Mouse (Mus musculus): ENCODE results near the gene Serpinf1.

Serpinf1 gene

GRCm38 (mm10) chr11:75455041-75455736 lies 32.7 kb upstream of the Serpinf1 start:
- DNase-seq (ENCODE audit: low spot score) = no peak

- peak; percentile 79 for DNase-seq (ENCODE audit: low spot score)
These were observed 31.8 kb upstream of the Serpinf1 start, which contains the start of gene Wdr81 for GRCm38 (mm10) chr11:75453991-75454930. Gene Wdr81 (minus strand): TSS chr11:75454717.

DNA sequence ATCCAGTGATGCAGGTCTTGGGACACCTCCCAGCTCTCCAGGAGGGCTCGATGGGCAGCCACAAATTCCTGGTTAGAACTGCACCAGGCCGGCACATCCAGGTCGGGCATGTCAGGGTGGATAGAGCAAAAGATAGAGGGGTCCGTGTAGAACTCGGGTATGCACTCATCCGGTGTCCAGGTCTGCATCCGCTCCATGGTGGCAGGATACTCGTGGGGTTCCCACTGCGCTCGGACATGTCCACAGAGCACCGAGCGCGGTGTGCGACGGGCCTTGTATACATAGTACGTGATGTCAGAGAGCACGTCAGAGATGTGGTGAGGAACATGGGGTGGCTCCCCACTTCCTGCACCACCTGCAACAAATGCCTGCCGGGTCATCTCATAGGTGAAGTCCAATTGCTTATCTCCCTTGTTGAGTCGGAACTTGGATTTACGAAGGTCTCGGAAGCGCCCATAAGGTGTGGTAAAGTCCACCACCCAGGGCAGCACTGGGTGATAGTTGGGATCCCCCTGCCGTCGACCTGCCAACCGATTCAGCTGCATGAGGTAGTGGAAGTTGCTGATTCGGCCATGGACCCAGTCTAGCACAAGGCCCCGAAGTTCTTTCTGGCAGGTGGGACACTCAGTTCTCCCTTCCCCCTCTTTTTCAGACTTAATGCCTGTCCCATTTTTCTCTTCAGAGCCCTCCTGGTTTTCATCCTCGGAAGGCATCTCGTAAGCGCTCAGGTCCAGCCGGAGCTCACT lies 30.5 kb upstream of the Serpinf1 start:
- no peak for DNase-seq (ENCODE audit: low spot score)

DNA sequence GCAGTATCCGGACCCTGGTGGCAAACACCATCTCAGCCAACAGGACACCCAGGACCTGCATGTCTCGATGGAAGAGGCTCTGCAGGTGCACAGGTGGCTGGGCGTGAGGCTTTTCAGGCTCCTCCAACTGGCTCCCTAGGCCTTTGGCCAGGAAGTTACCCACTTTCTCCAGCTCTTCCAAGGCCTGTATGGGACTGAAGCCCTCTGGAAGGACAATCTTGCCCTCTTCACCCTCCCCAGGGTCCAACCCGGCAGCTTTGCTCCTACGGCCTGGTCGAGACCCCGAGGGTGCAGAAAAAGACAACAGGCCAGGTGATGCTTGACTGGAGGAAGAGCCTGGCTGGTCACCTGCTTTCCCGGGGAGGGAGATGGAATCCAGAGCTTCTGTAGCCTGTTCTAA lies 29.6 kb upstream of the Serpinf1 start:
- DNase-seq (ENCODE audit: low spot score) = no peak

GRCm38 (mm10) chr11:75450936-75451335 lies 28.4 kb upstream of the Serpinf1 start:
- DNase-seq (ENCODE audit: low spot score) = no peak

DNA sequence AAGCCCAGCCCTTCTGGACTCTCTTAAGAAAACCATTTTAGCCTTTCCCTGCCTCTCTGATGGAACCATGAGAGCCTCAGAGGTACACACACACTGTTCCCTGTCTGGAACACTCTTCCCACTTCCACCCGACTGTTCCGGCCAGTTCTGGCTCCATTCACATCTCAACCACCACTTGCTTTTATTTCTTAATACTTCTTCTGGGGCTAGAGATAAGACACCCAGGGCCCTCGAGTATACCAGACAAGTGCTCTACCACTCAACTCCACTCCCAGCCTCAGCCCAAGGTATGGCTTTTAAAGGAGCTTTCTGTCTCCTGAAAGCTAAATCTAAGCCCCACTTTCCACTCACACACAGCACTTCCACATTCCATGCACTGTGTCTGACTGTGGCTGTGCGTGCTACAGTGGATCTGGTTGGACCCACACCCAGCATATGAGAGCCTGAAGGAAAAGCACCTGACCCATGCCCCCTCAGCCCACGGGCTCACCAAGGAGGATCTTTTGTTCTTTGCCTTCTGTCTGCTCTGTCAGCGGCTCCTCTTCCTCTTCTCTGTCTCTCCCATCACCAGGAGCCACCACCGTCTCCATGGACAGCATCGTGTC lies 27.9 kb upstream of the Serpinf1 start:
- no peak for DNase-seq (ENCODE audit: low spot score)

DNA sequence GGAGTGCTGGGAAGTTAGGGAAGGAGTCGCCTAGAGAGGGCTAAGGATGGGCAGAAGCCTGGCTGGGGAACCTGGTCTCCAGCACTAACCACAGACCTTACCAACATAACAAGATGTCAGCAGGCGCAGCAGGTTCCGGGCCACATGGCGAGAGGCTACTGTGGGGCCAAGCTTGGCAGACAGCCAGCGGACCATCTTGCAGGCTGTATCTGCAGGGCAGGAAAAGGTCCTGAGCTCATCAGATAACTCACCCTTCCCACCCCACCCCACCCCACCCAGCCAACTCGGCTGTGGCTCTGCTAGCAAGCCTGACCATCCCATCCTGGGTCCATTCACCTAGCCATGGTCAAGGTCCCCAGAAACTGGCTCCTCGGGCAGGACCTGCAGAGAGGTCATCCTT lies 27.2 kb upstream of the Serpinf1 start:
- no peak for DNase-seq (ENCODE audit: low spot score)

- DNase-seq (ENCODE audit: low spot score) = no peak
These were observed 26.1 kb upstream of the Serpinf1 start for GRCm38 (mm10) chr11:75448575-75448974.

- DNase-seq (ENCODE audit: low spot score) = no peak
These were observed 21.2 kb upstream of the Serpinf1 start for GRCm38 (mm10) chr11:75443711-75444110.

DNA sequence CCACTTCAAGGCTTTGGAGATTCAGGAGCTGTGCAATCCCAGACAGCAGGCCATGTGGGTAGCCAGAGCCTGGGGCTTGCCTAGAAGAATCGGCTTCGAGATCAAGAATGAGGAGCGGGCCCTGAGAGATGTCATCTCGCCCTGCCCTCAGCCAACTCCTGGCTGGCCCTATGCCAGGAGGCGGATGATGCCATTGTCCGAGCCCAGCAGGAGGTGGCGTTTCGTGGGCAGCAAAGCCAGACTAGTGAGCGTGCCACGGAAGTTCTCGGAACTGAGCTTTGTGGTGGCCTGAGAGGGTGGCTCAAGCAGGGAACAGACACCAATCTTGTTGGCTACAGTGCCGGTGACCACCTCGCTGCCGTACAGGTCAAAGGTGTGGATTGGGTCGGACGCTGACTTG lies 19.1 kb upstream of the Serpinf1 start:
- no peak for DNase-seq (ENCODE audit: low spot score)

DNA sequence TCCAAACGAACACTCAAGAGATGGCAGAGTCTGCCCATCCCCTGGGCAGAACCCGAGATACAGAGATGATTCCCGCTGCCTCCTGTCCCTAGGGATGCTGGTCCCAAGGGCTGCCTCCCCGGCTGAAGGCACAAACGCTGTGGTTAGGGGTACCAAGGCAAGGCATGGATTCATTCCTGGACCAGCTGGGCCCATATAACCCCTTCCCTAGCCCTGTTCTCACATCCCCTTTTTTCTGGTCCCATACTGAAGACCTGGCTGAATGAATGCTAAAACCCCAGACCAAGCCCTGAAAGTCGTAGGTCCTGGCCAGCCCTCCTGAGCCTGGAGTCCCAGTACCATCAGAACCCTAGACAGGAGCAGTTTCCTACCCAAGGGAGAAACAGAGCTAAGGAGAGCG lies 18.5 kb upstream of the Serpinf1 start:
- no peak for DNase-seq (ENCODE audit: low spot score)

DNA sequence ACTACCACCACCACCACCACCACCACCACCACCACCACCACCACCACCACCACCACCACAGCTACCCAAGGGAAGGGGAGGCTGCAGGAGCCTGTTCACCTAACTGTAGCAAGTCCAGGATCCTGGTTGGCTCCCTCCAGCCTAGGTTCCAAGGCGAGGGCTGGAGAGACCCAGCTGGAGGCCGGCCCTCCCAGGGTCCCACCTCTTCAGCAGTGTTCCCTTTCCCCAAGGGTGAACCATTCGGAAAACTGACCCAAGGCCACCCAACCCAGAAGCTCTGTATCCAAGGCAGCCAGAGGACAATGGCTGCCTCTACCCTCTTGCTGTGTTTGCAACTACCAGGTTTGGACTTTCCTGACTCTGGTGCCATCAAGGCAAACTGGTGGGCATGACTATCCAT lies 17.4 kb upstream of the Serpinf1 start:
- DNase-seq (ENCODE audit: low spot score) = no peak

GRCm38 (mm10) chr11:75439363-75439762 lies 16.9 kb upstream of the Serpinf1 start, which contains the start of gene Serpinf2:
Gene Serpinf2 (minus strand): TSS chr11:75439591.
- no peak for DNase-seq (ENCODE audit: low spot score)

DNA sequence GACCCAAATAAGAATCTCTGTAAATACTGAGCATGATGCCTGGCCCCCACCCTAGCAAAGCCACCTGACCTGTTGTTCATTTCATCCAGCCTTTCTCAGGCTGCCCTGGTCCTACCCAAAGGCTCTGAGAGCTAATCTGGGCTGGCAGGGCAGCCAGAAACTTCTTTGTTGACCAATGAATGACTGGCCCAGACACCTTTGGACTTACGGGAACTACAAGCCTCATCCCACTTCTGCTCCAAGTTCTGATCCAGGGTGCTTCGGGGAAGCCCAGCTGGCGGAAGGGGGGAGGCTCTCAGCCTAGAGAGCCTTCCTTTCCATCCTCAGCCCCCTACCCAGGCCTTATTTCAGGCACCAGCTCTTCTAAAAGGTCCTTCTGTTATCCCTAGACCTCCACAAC lies 16.3 kb upstream of the Serpinf1 start:
- no peak for DNase-seq (ENCODE audit: low spot score)

GRCm38 (mm10) chr11:75438194-75438593 lies 15.7 kb upstream of the Serpinf1 start:
- DNase-seq (ENCODE audit: low spot score) = no peak

DNA sequence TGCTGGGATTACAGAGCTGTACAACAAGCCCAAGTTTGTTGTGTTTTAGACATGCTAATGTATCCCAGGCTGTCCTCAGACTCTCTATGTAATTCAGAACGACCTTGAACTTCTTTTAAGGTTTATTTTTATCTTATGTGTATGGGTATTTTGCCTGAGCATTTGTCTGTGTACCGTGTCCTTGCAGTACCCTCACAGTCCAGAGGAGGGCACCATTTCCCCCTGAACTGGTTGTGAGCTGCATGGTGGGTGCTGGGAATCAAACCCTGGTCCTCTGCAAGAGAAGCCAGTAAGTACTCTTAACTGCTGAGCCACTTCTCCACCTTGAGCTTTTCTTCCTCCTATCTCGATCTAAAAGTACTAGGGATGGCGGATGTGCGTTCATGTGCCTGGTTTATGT lies 11.6 kb upstream of the Serpinf1 start:
- DNase-seq (ENCODE audit: low spot score) = no peak

GRCm38 (mm10) chr11:75431307-75431706 lies 8.8 kb upstream of the Serpinf1 start:
- DNase-seq (ENCODE audit: low spot score) = peak; percentile 66

- no peak for DNase-seq (ENCODE audit: low spot score)
These were observed 6.7 kb upstream of the Serpinf1 start for GRCm38 (mm10) chr11:75429019-75429705.

- no peak for DNase-seq (ENCODE audit: low spot score)
These were observed 2.0 kb upstream of the Serpinf1 start for GRCm38 (mm10) chr11:75424459-75424858.

DNA sequence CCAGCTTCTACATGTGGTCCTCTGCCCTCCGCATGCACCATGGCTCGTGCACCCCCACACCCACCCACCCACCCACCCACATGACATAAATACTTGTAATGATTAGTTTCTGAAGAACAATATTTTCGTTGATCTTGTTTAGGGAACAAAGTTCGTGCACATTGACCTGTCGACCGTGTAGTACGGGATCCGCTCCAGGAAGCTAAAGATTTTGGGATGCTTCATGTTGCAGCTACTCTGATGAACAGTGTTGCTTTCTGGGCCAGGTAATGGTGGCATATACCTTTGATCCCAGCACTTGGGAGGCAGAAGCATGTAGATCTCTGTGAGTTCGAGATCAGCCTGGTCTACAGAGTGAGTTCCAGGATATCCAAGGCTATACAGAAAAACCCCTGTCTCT lies 1.5 kb upstream of the Serpinf1 start:
- DNase-seq (ENCODE audit: low spot score) = no peak

- DNase-seq (ENCODE audit: low spot score) = no peak
These were observed 590 bp upstream of the Serpinf1 start for GRCm38 (mm10) chr11:75423091-75423490.
